Mouse (Mus musculus) liver, embryonic 11.5 days (tissue): ENCODE measurements around the gene Psme2. TPM values are rescaled to one million over a fixed set of nuclear protein-coding genes. Genes with fewer than 3 reads are reported as not detected.

Source experiments
- polyA plus RNA-seq: library from polyadenylated mRNA; unstranded; fragments of >200 nt; fragmentation: Nextera tagmentation; extraction: Ambion mirVana; gene quantifications from 2 replicates; pipeline ENCODE4 v1.2.1, GENCODE M21; 2014

Gene Psme2
- polyA plus RNA-seq, 1 experiment from 2014 or later, result 277 TPM

Other genes with a start within 250 kb of the Psme2 start
- gene Dhrs4, start 112.4 kb downstream of the Psme2 start, polyA plus RNA-seq, result 58.7 and 59.4 TPM in 2 replicates
- 2.7 and 3.0 TPM in 2 replicates for gene Carmil3, start 100.5 kb downstream of the Psme2 start, polyA plus RNA-seq
- 0.16 and 0.49 TPM in 2 replicates for gene Cpne6, start 80.7 kb downstream of the Psme2 start, polyA plus RNA-seq
- not detected in 2 replicates for gene Nrl, start 66.1 kb downstream of the Psme2 start, polyA plus RNA-seq
- gene Pck2, start 50.8 kb downstream of the Psme2 start, polyA plus RNA-seq, result 49.8 and 50.9 TPM in 2 replicates
- 72.1 and 73.6 TPM in 2 replicates for gene Dcaf11, start 31.1 kb downstream of the Psme2 start, polyA plus RNA-seq
- gene A730061H03Rik, start 30.7 kb downstream of the Psme2 start, polyA plus RNA-seq, result 2.3 and 3.3 TPM in 2 replicates
- gene Fitm1, start 15.5 kb downstream of the Psme2 start, polyA plus RNA-seq, result 2.2 and 2.6 TPM in 2 replicates
- 172 and 177 TPM in 2 replicates for gene Psme1, start 13.0 kb downstream of the Psme2 start, polyA plus RNA-seq
- 44.5 and 46.2 TPM in 2 replicates for gene Emc9, start 5.8 kb downstream of the Psme2 start, polyA plus RNA-seq
- gene Rnf31, start 595 bp upstream of the Psme2 start, polyA plus RNA-seq, result 21.2 and 23.1 TPM in 2 replicates
- gene Irf9, start 12.5 kb upstream of the Psme2 start, polyA plus RNA-seq, result 11.6 and 13.0 TPM in 2 replicates
- gene Rec8, start 26.9 kb upstream of the Psme2 start, polyA plus RNA-seq, result 2.8 and 5.2 TPM in 2 replicates
- 90.1 and 92.1 TPM in 2 replicates for gene Ipo4, start 44.8 kb upstream of the Psme2 start, polyA plus RNA-seq
- 2.7 and 2.8 TPM in 2 replicates for gene Gm49378, start 46.8 kb upstream of the Psme2 start, polyA plus RNA-seq
- gene Tm9sf1, start 52.7 kb upstream of the Psme2 start, polyA plus RNA-seq, result 79.8 and 83.8 TPM in 2 replicates
- gene Tssk4, start 59.1 kb upstream of the Psme2 start, polyA plus RNA-seq, result 0.47 and 0.49 TPM in 2 replicates
- 40.2 and 43.8 TPM in 2 replicates for gene Mdp1, start 69.4 kb upstream of the Psme2 start, polyA plus RNA-seq
- gene Gmpr2, start 80.8 kb upstream of the Psme2 start, polyA plus RNA-seq, result 54.9 and 58.0 TPM in 2 replicates
- 489 and 507 TPM in 2 replicates for gene Nedd8, start 81.0 kb upstream of the Psme2 start, polyA plus RNA-seq
- 42.3 and 44.9 TPM in 2 replicates for gene Tinf2, start 90.7 kb upstream of the Psme2 start, polyA plus RNA-seq
- 3.0 and 3.3 TPM in 2 replicates for gene Tgm1, start 122.8 kb upstream of the Psme2 start, polyA plus RNA-seq
- gene Rabggta, start 131.2 kb upstream of the Psme2 start, polyA plus RNA-seq, result 22.8 and 24.0 TPM in 2 replicates
- 48.8 and 53.9 TPM in 2 replicates for gene Dhrs1, start 154.6 kb upstream of the Psme2 start, polyA plus RNA-seq
- 70.6 and 76.1 TPM in 2 replicates for gene Nop9, start 154.6 kb upstream of the Psme2 start, polyA plus RNA-seq
- gene Cideb, start 167.3 kb upstream of the Psme2 start, polyA plus RNA-seq, result 8.9 and 9.1 TPM in 2 replicates
- 1.5 and 1.8 TPM in 2 replicates for gene Ltb4r2, start 170.3 kb upstream of the Psme2 start, polyA plus RNA-seq
- gene Ltb4r1, start 174.8 kb upstream of the Psme2 start, polyA plus RNA-seq, result 1.6 and 1.9 TPM in 2 replicates
- 3.9 and 4.8 TPM in 2 replicates for gene Adcy4, start 193.0 kb upstream of the Psme2 start, polyA plus RNA-seq
- 51.6 and 52.1 TPM in 2 replicates for gene Ripk3, start 197.8 kb upstream of the Psme2 start, polyA plus RNA-seq
- 15.1 and 15.3 TPM in 2 replicates for gene Nfatc4, start 232.0 kb upstream of the Psme2 start, polyA plus RNA-seq